In genomic region chr8:91973951-91974439, GRCm38 (mm10) we compare ENCODE assay signal across 10 mouse cellular contexts.
A peak's percentile ranks its signal among the peaks of the same experiment; 100 is the strongest.
DNase-seq lines count a peak whose midpoint lies in the region; ATAC-seq and TF ChIP-seq lines count a peak whose summit lies in the region.
"Had no signal": no experiment of that assay in that cellular context is flagged by ENCODE, and none has a peak within 500 bp of the region (broad histone marks: within the 10 kb centered on the region; RNA-seq: fewer than 3 reads in every experiment).

No protein-coding gene starts in this region.

- no peaks in the 10 kb centered on the region for H3K36me3 ChIP-seq in hindbrain, postnatal 0 days (ENCODE audit: insufficient read depth, low read length)
- H3K36me3 ChIP-seq in midbrain, embryonic 12.5 days, result no peaks in the 10 kb centered on the region
- H3K36me3 ChIP-seq in heart, embryonic 12.5 days, result no peaks in the 10 kb centered on the region
- H3K36me3 ChIP-seq in stomach, postnatal 0 days (ENCODE audit: control insufficient read depth, insufficient read depth, low read length), result no peaks in the 10 kb centered on the region

- no peak for TF ChIP-seq EP300 in stomach, postnatal 0 days (optimal IDR thresholded peaks at IDR 0.05)

- no peaks in the 10 kb centered on the region for H3K9me3 ChIP-seq in hindbrain, postnatal 0 days (ENCODE audit: low read length)
- no peaks in the 10 kb centered on the region for H3K9me3 ChIP-seq in midbrain, embryonic 12.5 days
- no peaks in the 10 kb centered on the region for H3K9me3 ChIP-seq in heart, embryonic 12.5 days (replicated peaks)
- no peaks in the 10 kb centered on the region for H3K9me3 ChIP-seq in stomach, postnatal 0 days (ENCODE audit: control insufficient read depth, low read length)

- DNase-seq in embryo, embryonic 11 days, result peak; percentile 37
- no peak for DNase-seq in embryo, embryonic 10 days (ENCODE audit: low spot score)
- DNase-seq in Patski (ENCODE audit: low read depth, low spot score), result peak; percentile 70
- peak; percentile 52 for DNase-seq in hindbrain, postnatal 0 days (ENCODE audit: low spot score)
- DNase-seq in thymus, adult 18-20 months, result no peak
- DNase-seq in stomach, postnatal 0 days (ENCODE audit: low spot score), result no peak
- DNase-seq: thymus, postnatal 36 days had no signal

- no peak overlapping the region for H3K4me3 ChIP-seq in hindbrain, postnatal 0 days (ENCODE audit: low read length)
- no peak overlapping the region for H3K4me3 ChIP-seq in midbrain, embryonic 12.5 days
- no peak overlapping the region for H3K4me3 ChIP-seq in heart, embryonic 12.5 days
- no peak overlapping the region for H3K4me3 ChIP-seq in stomach, postnatal 0 days (ENCODE audit: low read depth, low read length)

- no peaks in the 10 kb centered on the region for H3K27me3 ChIP-seq in Patski
- no peaks in the 10 kb centered on the region for H3K27me3 ChIP-seq in hindbrain, postnatal 0 days (ENCODE audit: insufficient read depth, low read length)
- H3K27me3 ChIP-seq in midbrain, embryonic 12.5 days, result peaks cover 15% of the 10 kb centered on the region; the same call in 1 of the 2 replicates
- peaks cover 71% of the 10 kb centered on the region for H3K27me3 ChIP-seq in heart, embryonic 12.5 days (replicated peaks)
- H3K27me3 ChIP-seq in stomach, postnatal 0 days (ENCODE audit: control insufficient read depth, insufficient read depth, low read length), result no peaks in the 10 kb centered on the region

- H3K4me2 ChIP-seq in hindbrain, postnatal 0 days (ENCODE audit: low read depth, low read length), result no peak overlapping the region
- no peak overlapping the region for H3K4me2 ChIP-seq in midbrain, embryonic 12.5 days (replicated peaks)
- H3K4me2 ChIP-seq in heart, embryonic 12.5 days, result no peak overlapping the region
- H3K4me2 ChIP-seq in stomach, postnatal 0 days (replicated peaks; ENCODE audit: low read depth), result no peak overlapping the region

- H3K9ac ChIP-seq in hindbrain, postnatal 0 days (replicated peaks; ENCODE audit: low read length), result no peak overlapping the region
- no peak overlapping the region for H3K9ac ChIP-seq in midbrain, embryonic 12.5 days (replicated peaks)
- H3K9ac ChIP-seq in heart, embryonic 12.5 days, result no peak overlapping the region
- no peak overlapping the region for H3K9ac ChIP-seq in stomach, postnatal 0 days (ENCODE audit: low read length)

- ATAC-seq in Patski, result no peak
- no peak for ATAC-seq in hindbrain, postnatal 0 days
- ATAC-seq in midbrain, embryonic 12.5 days (ENCODE audit: low FRiP score, low read depth), result peak; percentile 44; the same call in 1 of the 2 replicates
- no peak for ATAC-seq in heart, embryonic 12.5 days (ENCODE audit: insufficient number of reproducible peaks, low FRiP score)
- no peak for ATAC-seq in stomach, postnatal 0 days (ENCODE audit: low FRiP score, low TSS enrichment)

- POLR2A ChIA-PET in Patski (lab: Charles Lee), result no interaction called here

- no peak overlapping the region for H3K27ac ChIP-seq in hindbrain, postnatal 0 days
- H3K27ac ChIP-seq in midbrain, embryonic 12.5 days (replicated peaks), result peak overlapping the region; percentile 50
- no peak overlapping the region for H3K27ac ChIP-seq in heart, embryonic 12.5 days (ENCODE audit: poor library complexity, severe bottlenecking)
- H3K27ac ChIP-seq in stomach, postnatal 0 days (replicated peaks), result no peak overlapping the region
- H3K27ac ChIP-seq: macrophage had no signal

- no peak for TF ChIP-seq CTCF in Patski (IDR thresholded peaks at IDR 0.05)
- no peak for TF ChIP-seq CTCF in hindbrain, postnatal 0 days (IDR thresholded peaks at IDR 0.05; ENCODE audit: low read depth)
- TF ChIP-seq CTCF in stomach, postnatal 0 days (IDR thresholded peaks at IDR 0.05; ENCODE audit: low read depth), result no peak

- no peaks in the 10 kb centered on the region for H3K4me1 ChIP-seq in hindbrain, postnatal 0 days (ENCODE audit: insufficient read depth, low read length)
- peaks cover 26% of the 10 kb centered on the region; the same call in 1 of the 2 replicates for H3K4me1 ChIP-seq in midbrain, embryonic 12.5 days
- H3K4me1 ChIP-seq in heart, embryonic 12.5 days (replicated peaks), result peaks cover 11% of the 10 kb centered on the region; the same call in 1 of the 2 replicates
- H3K4me1 ChIP-seq in stomach, postnatal 0 days (replicated peaks; ENCODE audit: control insufficient read depth, insufficient read depth), result no peaks in the 10 kb centered on the region

- WGBS in hindbrain, postnatal 0 days, result 49% methylated on average over 18 of the region's 18 CpGs
- 60% methylated on average over 18 of the region's 18 CpGs for WGBS in midbrain, embryonic 12.5 days
- WGBS in heart, embryonic 12.5 days, result 86% methylated on average over 18 of the region's 18 CpGs
- 54% methylated on average over 18 of the region's 18 CpGs for WGBS in stomach, postnatal 0 days

- CTCF ChIA-PET in Patski (lab: Charles Lee), result no interaction called here

- in situ Hi-C loops in Patski (cut with MboI; ENCODE audit: low pct_unique_long_range_greater_than_20kb), result no loop called here

Comparison
In these comparisons a context has a peak if more than half of its experiments do, and no peak if none do; other contexts are left out.
1. DNase-seq: peak in embryo, embryonic 11 days (single experiment), Patski (single experiment) and hindbrain, postnatal 0 days (single experiment); none in embryo, embryonic 10 days (single experiment), thymus, adult 18-20 months (0 of 2) and stomach, postnatal 0 days (single experiment).